Mouse (Mus musculus) myocyte (in vitro differentiated cells): Measurements from ENCODE around the gene Ubqln4. TPM values are rescaled to one million over a fixed set of nuclear protein-coding genes. Genes with fewer than 3 reads are reported as not detected.

Experiments used
- H3K27me3 ChIP-seq: one replicate; pipeline ENCODE4 v1.6.1; 2011; ENCODE audit not compliant: control insufficient read depth, insufficient read depth, insufficient read length
- H3K36me3 ChIP-seq: one replicate; pipeline ENCODE4 v1.6.1; 2011; ENCODE audit not compliant: control insufficient read depth, insufficient read depth
- H3K4me2 ChIP-seq: one replicate; pipeline ENCODE4 v1.6.1; 2011; ENCODE audit warnings: low read depth, control low read depth
- H3K4me3 ChIP-seq: one replicate; pipeline ENCODE4 v1.5.1; 2011; ENCODE audit warnings: mild to moderate bottlenecking, control low read depth, moderate library complexity
- H3K79me2 ChIP-seq: one replicate; pipeline ENCODE4 v1.6.1; 2011; ENCODE audit not compliant: control insufficient read depth, insufficient read depth
- H3ac ChIP-seq: one replicate; pipeline ENCODE4 v1.6.1; 2011; ENCODE audit not compliant: control insufficient read depth, insufficient read length
- CEBPB ChIP-seq: IDR thresholded peaks from 2 replicates; pipeline ENCODE4 v1.6.1; 2011; ENCODE audit warnings: mild to moderate bottlenecking, moderate library complexity; ENCODE audit not compliant: poor library complexity, insufficient read depth, severe bottlenecking
- E2F4 ChIP-seq: IDR thresholded peaks from one replicate; pipeline ENCODE4 v1.6.1; 2011; ENCODE audit warnings: mild to moderate bottlenecking, control low read depth, moderate library complexity; ENCODE audit not compliant: insufficient read depth
- MAX ChIP-seq: IDR thresholded peaks from one replicate; pipeline ENCODE4 v1.6.1; 2011; ENCODE audit warnings: low read depth, mild to moderate bottlenecking, control low read depth
- MYOD1 ChIP-seq, 3 experiments: IDR thresholded peaks; one replicate each; pipeline ENCODE4 v1.6.1; 2011; ENCODE audit warnings: control low read depth in 2 of 3, low read depth in 2 of 3, mild to moderate bottlenecking in 2 of 3, moderate library complexity in 1 of 3; ENCODE audit not compliant: insufficient read length in 2 of 3, control insufficient read depth in 1 of 3
- MYOG ChIP-seq, 3 experiments: IDR thresholded peaks; one replicate each; pipeline ENCODE4 v1.6.1; 2011; ENCODE audit warnings: control low read depth in 2 of 3, low read depth in 2 of 3, mild to moderate bottlenecking in 2 of 3; ENCODE audit not compliant: insufficient read length in 2 of 3, control insufficient read depth in 1 of 3, insufficient read depth in 1 of 3
- POLR2A ChIP-seq: IDR thresholded peaks from one replicate; pipeline ENCODE4 v1.6.1; 2011; ENCODE audit warnings: low read depth, mild to moderate bottlenecking, control low read depth, moderate library complexity; ENCODE audit not compliant: insufficient read length
- POLR2AphosphoS2 ChIP-seq: IDR thresholded peaks from one replicate; pipeline ENCODE4 v1.6.1; 2011; ENCODE audit warnings: low read depth, control low read depth; ENCODE audit not compliant: insufficient read length
- REST ChIP-seq: IDR thresholded peaks from one replicate; pipeline ENCODE4 v1.6.1; 2011; ENCODE audit warnings: mild to moderate bottlenecking, control low read depth, moderate library complexity; ENCODE audit not compliant: insufficient read depth, insufficient read length
- SRF ChIP-seq: IDR thresholded peaks from one replicate; pipeline ENCODE4 v1.6.1; 2011; ENCODE audit warnings: low read depth; ENCODE audit not compliant: control insufficient read depth, insufficient read length
- TCF12 ChIP-seq: IDR thresholded peaks from one replicate; pipeline ENCODE4 v1.6.1; 2011; ENCODE audit warnings: mild to moderate bottlenecking, control low read depth; ENCODE audit not compliant: poor library complexity, insufficient read depth, severe bottlenecking
- TCF3 ChIP-seq: IDR thresholded peaks from one replicate; pipeline ENCODE4 v1.6.1; 2011; ENCODE audit warnings: low read depth, control low read depth; ENCODE audit not compliant: insufficient read length
- USF1 ChIP-seq: IDR thresholded peaks from one replicate; pipeline ENCODE4 v1.6.1; 2011; ENCODE audit warnings: low read depth, mild to moderate bottlenecking, control low read depth, moderate library complexity
- polyA plus RNA-seq: library from polyadenylated mRNA; unstranded; fragments of >200 nt; fragmentation: generic; extraction: Trizol; gene quantifications from one replicate; pipeline ENCODE4 v1.2.1, GENCODE M21; 2012; ENCODE audit warnings: missing spikeins

The Ubqln4 gene
- polyA plus RNA-seq, 1 experiment, result 44.9 TPM

DNA sequence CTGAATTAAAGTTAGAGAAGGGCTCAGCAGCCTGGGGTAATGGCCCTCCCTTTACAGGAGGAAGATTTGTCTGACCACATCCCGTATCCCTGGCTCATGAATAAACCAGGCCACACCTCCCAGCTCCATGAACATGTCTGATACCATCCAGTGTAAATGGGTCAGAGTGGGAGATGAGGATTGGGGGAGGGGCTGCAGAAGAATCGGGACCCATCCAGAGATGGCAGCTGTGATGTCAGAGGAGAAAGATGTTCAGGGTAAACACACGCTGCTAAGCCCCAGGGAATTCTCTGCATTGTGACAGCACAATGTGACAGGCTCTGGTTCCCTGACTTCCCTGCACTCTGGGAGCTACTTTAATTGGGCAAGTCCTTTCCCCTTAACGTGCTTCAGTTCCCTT lies 9.9 kb downstream of the Ubqln4 start:
- Histone ChIP-seq H3ac (no peak overlapping the region), H3K27me3 (no peaks in the 10 kb centered on the region), H3K4me3 (no peak overlapping the region), H3K36me3 (peaks cover 41% of the 10 kb centered on the region), H3K79me2 (no peaks in the 10 kb centered on the region), H3K4me2 (no peak overlapping the region)
- no peak for TF ChIP-seq TCF12
- no peak for TF ChIP-seq SRF
- TF ChIP-seq USF1, result no peak
- no peak for TF ChIP-seq MYOG (IDR thresholded peaks at IDR 0.05; ENCODE audit: control insufficient read depth in 1 of 3, insufficient read depth in 1 of 3, insufficient read length in 2 of 3, low read depth in 2 of 3)
- no peak for TF ChIP-seq POLR2AphosphoS2
- TF ChIP-seq MYOD1 (IDR thresholded peaks at IDR 0.05; ENCODE audit: control insufficient read depth in 1 of 3, insufficient read length in 2 of 3, low read depth in 2 of 3), result no peak
- TF ChIP-seq CEBPB, result no peak
- TF ChIP-seq REST, result no peak
- TF ChIP-seq TCF3, result no peak
- TF ChIP-seq E2F4, result no peak
- no peak for TF ChIP-seq MAX
- no peak for TF ChIP-seq POLR2A

DNA sequence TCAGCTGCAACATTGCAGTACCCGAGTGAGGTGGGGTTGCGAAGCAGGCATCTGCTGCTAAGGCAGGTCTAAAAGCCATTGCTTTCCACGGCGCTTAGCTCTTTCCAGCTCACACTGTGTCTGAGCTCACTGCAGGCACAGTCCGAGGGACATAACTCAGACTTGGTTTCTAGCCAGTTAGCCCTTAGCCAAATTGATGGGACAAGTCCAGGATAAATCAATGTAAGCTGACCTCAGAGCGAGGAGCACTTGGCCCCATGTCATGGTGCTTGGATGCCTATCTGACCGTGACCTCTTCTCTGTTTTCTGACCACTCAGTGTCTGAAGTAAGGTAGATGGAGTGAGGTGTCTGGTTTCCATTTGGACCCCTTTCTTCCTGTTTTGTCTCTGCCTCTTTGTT lies 10.4 kb downstream of the Ubqln4 start:
- TF ChIP-seq SRF, result no peak
- no peak for TF ChIP-seq USF1
- no peak for TF ChIP-seq MYOD1 (IDR thresholded peaks at IDR 0.05; ENCODE audit: control insufficient read depth in 1 of 3, insufficient read length in 2 of 3, low read depth in 2 of 3)
- TF ChIP-seq POLR2A, result no peak
- no peak for TF ChIP-seq CEBPB
- TF ChIP-seq MYOG (IDR thresholded peaks at IDR 0.05; ENCODE audit: control insufficient read depth in 1 of 3, insufficient read depth in 1 of 3, insufficient read length in 2 of 3, low read depth in 2 of 3), result no peak
- TF ChIP-seq TCF3, result no peak
- no peak for TF ChIP-seq POLR2AphosphoS2
- TF ChIP-seq E2F4, result no peak
- TF ChIP-seq TCF12, result no peak
- no peak for TF ChIP-seq MAX
- no peak for TF ChIP-seq REST
- Histone ChIP-seq H3K4me2 (no peak overlapping the region), H3K79me2 (no peaks in the 10 kb centered on the region), H3K27me3 (no peaks in the 10 kb centered on the region), H3K4me3 (no peak overlapping the region), H3K36me3 (peaks cover 40% of the 10 kb centered on the region), H3ac (no peak overlapping the region)

- Histone ChIP-seq H3K4me3 (no peak overlapping the region), H3K36me3 (peaks cover 36% of the 10 kb centered on the region), H3ac (no peak overlapping the region), H3K27me3 (no peaks in the 10 kb centered on the region), H3K4me2 (no peak overlapping the region), H3K79me2 (no peaks in the 10 kb centered on the region)
- no peak for TF ChIP-seq USF1
- TF ChIP-seq TCF12, result no peak
- TF ChIP-seq MYOD1 (IDR thresholded peaks at IDR 0.05; ENCODE audit: control insufficient read depth in 1 of 3, insufficient read length in 2 of 3, low read depth in 2 of 3), result no peak
- no peak for TF ChIP-seq POLR2A
- TF ChIP-seq POLR2AphosphoS2, result no peak
- no peak for TF ChIP-seq SRF
- TF ChIP-seq CEBPB, result no peak
- TF ChIP-seq MAX, result no peak
- TF ChIP-seq E2F4, result no peak
- TF ChIP-seq TCF3, result no peak
- no peak for TF ChIP-seq REST
- no peak for TF ChIP-seq MYOG (IDR thresholded peaks at IDR 0.05; ENCODE audit: control insufficient read depth in 1 of 3, insufficient read depth in 1 of 3, insufficient read length in 2 of 3, low read depth in 2 of 3)
Observed at GRCm38 (mm10) chr3:88566116-88566515, 12.6 kb downstream of the Ubqln4 start.

- no peak overlapping the region for H3K4me3 ChIP-seq
- no peaks in the 10 kb centered on the region for H3K27me3 ChIP-seq
Observed at GRCm38 (mm10) chr3:88566536-88567061, 13.0 kb downstream of the Ubqln4 start.

More at GRCm38 (mm10) chr3:88566536-88567061, 13.0 kb downstream of the Ubqln4 start:
- no peak overlapping the region for H3K4me2 ChIP-seq
- no peaks in the 10 kb centered on the region for H3K79me2 ChIP-seq
- no peak overlapping the region for H3ac ChIP-seq
- TF ChIP-seq MYOG (IDR thresholded peaks at IDR 0.05; ENCODE audit: control insufficient read depth in 1 of 3, insufficient read depth in 1 of 3, insufficient read length in 2 of 3, low read depth in 2 of 3), result no peak
- TF ChIP-seq TCF3, result no peak
- no peak for TF ChIP-seq MAX
- TF ChIP-seq CEBPB, result no peak
- TF ChIP-seq MYOD1 (IDR thresholded peaks at IDR 0.05; ENCODE audit: control insufficient read depth in 1 of 3, insufficient read length in 2 of 3, low read depth in 2 of 3), result no peak
- TF ChIP-seq TCF12, result no peak
- no peak for TF ChIP-seq SRF
- no peak for TF ChIP-seq USF1
- no peak for TF ChIP-seq E2F4
- TF ChIP-seq REST, result no peak
- no peak for TF ChIP-seq POLR2AphosphoS2
- no peak for TF ChIP-seq POLR2A
- peaks cover 36% of the 10 kb centered on the region for H3K36me3 ChIP-seq
